Mouse (Mus musculus): ENCODE data around the gene Serbp1.

- TF ChIP-seq CTCF (IDR thresholded peaks at IDR 0.05; ENCODE audit: low read depth), result no peak
- no peak for TF ChIP-seq EP300 (optimal IDR thresholded peaks at IDR 0.05)
Observed at GRCm38 (mm10) chr6:67220731-67221130, 17.2 kb upstream of the Serbp1 start.
